Mouse (Mus musculus) left cerebral cortex, adult 6 months (tissue): Measurements from ENCODE around the gene Anapc13. TPM values are rescaled to one million over a fixed set of nuclear protein-coding genes. Genes with fewer than 3 reads are reported as not detected.

Experiments
- long read RNA-seq, 2 experiments: library from polyadenylated mRNA; unstranded; transcript quantifications; one replicate each; pipeline ENCODE4 v2.0.0; 2019 to 2020
- polyA plus RNA-seq: library from polyadenylated mRNA; unstranded; fragments of <200 nt; fragmentation: Nextera tagmentation; gene quantifications from 2 replicates; pipeline ENCODE4 v1.2.3, GENCODE M21; 2021

The Anapc13 gene
- 351 and 386 TPM in 2 replicates for polyA plus RNA-seq
- long read RNA-seq, experiment 1, transcript Anapc13-204 (3 exons, 589 nt) = major isoform, 7 of 10 reads
- long read RNA-seq, experiment 1, partial matches to known transcripts = 1 of 10 reads
- long read RNA-seq, experiment 1, other reads (novel, unspliced or antisense) = 0 of 10 reads
- long read RNA-seq, experiment 2, transcript Anapc13-202 (3 exons, 595 nt) = minor isoform, 5 of 169 reads
- long read RNA-seq, experiment 2, transcript Anapc13-204 (3 exons, 589 nt) = major isoform, 141 of 169 reads
- long read RNA-seq, experiment 2, transcript Anapc13-203 (3 exons, 727 nt) = minor isoform, 10 of 169 reads
- long read RNA-seq, experiment 2, partial matches to known transcripts = 12 of 169 reads
- long read RNA-seq, experiment 2, other reads (novel, unspliced or antisense) = 1 of 169 reads

DNA sequence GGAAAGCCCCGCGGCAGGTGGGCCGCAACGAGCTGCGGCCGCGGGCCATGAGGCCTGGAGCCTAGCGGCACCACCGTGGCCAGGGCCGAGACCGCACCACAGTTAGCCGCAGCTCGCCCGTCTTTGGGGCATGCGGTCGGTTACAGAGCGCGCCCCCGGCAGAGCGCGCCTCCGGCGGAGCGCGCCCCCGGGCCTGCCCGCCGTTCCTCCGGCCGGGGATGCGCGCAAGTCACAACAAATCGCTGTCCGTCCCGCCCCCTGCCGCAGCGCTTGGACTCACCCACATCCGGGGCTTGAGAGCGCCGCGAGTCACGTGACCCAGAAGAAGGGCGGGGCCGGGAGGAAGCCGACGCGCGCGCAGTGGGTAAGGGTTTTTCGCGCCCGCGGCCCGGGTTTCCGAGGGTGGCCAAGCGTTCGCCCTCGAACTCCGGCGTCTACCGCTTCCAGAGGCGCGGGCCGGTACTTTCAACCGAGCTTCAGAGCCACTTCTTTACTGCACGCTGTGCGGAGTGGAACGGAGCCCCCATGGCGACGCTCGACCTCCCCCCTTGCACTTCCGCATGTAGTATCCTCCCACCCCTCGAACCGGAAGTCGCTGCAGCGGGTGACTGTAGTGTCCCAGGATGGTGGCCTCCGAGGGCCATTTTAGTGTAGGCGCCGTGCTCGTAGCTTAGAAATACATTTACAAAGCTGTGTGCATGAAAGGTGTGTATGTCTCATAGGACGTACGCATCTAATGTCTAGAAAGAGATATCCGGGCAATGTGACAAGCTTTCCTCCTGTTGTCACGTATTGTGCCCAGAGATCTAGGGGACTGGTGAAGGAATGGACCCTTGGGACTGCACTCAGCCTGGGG lies at the start of gene Anapc13, which contains the start of gene Cep63:
Anapc13 (plus strand) TSS at position 314 of the 856 bp plus-strand sequence.
Cep63 (minus strand) TSS at position 552 of the 856 bp plus-strand sequence.

Other genes starting within 250 kb of the Anapc13 start
- gene Ky, start 120.5 kb upstream of the Anapc13 start, polyA plus RNA-seq = 0.46 and 0.76 TPM in 2 replicates
- 17.3 and 20.8 TPM in 2 replicates for gene Cep63, start 238 bp downstream of the Anapc13 start, polyA plus RNA-seq
- 4.6 and 5.7 TPM in 2 replicates for gene Amotl2, start 90.4 kb downstream of the Anapc13 start, polyA plus RNA-seq
- gene Ryk, start 208.6 kb downstream of the Anapc13 start, polyA plus RNA-seq = 2.8 and 4.2 TPM in 2 replicates